Mouse (Mus musculus) megakaryocyte, embryonic 14.5 days (primary cell): Measurements from ENCODE around the gene Pak6.
A peak's percentile ranks its signal among the peaks of the same experiment; 100 is the strongest.

ENCODE experiments used
- FLI1 ChIP-seq: IDR thresholded peaks from 2 replicates; pipeline ENCODE4 v1.6.1; 2012; ENCODE audit warnings: low read length, inconsistent platforms, mixed read lengths
- GATA1 ChIP-seq: IDR thresholded peaks from 3 replicates; pipeline ENCODE4 v1.6.1; 2012; ENCODE audit warnings: mixed read lengths, low read length, inconsistent platforms, borderline replicate concordance

DNA sequence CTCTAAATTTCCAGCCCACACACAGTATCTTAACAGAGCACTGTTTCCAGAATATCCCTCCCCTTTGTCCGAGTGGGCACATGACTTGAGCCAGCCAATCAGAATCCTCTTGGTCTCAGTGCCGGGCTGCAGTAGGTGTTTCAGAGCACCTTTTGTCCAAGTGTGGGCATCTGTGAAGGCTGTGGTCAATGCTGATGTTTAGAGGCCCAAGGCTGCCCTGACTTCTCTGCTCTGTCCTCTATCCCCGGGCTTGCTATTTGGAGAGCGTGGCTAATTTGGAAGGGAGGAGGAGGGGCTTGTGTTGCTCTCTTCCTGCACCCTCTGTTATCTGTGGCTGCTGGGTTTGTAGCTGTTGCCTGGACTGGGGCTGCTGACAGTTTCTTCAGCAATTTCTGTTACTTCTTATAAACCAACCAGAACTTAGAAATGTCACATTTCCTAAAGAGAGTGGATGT lies 3.1 kb upstream of the Pak6 start:
- no peak for TF ChIP-seq FLI1
- TF ChIP-seq GATA1, result peak; percentile 45; the same call in 1 of the 3 replicates
